Mouse (Mus musculus): Measurements from ENCODE around the gene Duxf3. TPM values are rescaled to one million over a fixed set of nuclear protein-coding genes. Genes with fewer than 3 reads are reported as not detected.
"Not testable (repeated sequence)": the region's sequence is repeated elsewhere in the genome, so short reads cannot be mapped to it uniquely, and the experiment has no call there.

The Duxf3 gene
- total RNA-seq, 2 experiments from 2014 or later: not detected

DNA sequence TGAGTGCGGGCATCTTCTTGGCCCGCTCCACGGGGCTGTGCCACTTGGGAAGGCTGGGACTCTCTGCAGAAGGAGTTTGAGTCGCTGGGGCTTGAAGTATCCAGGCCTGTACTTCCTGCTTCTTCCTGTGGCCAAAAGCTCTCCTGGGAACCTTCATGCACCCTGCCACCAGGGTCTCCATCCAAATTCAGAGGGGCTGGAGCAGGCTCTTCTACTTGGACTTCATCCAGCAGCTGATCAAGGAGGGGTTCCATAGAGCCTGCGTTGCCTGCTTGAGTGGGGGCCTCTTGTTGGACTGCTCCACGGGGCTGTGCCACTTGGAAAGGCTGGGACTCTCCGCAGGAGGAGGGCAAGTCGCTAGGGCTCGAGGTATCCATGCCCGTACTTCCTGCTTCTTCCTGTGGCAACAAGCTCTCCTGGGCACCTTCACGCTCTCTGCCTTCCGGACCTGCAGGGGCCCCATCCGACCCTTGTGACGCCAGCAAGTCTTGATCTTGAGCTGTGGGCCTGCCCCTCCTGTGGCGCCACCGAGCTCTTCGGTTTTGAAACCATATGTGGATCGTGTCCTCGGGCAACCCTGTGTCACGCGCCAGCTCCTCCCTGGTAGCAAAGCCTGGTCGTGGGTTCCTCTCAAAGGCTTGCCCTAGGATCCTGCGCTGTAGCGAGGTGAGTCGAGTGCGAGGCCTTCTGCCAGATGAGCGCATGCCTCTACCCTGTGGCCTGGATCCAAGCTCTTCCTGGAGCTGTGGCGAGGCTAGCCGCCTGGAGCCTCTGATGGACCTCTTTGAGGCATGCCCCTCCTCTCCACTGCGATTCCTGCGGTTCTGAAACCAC is 8.3 kb downstream of the Duxf3 start:
- DNase-seq: peak; percentile 55 to 58
- intact Hi-C loops (cut with DNase I): not testable (repeated sequence)

DNA sequence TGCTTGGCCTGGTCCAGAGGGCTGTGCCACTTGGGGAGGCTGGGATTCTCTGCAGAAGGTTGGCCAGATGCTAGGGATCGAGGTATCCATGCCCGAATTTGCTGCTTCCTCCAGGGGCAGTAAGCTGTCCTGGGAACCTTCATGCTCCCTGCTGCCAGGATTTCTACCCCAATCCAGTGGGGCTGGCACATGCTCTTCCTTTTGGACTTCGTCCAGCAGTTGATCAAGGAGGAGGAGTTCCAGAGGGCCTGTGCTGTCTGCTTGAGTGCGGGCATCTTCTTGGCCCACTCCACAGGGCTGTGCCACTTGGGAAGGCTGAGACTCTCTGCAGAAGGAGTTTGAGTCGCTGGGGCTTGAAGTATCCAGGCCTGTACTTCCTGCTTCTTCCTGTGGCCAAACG is 9.3 kb downstream of the Duxf3 start:
- DNase-seq; intact Hi-C loops (cut with DNase I): not testable (repeated sequence)

DNA sequence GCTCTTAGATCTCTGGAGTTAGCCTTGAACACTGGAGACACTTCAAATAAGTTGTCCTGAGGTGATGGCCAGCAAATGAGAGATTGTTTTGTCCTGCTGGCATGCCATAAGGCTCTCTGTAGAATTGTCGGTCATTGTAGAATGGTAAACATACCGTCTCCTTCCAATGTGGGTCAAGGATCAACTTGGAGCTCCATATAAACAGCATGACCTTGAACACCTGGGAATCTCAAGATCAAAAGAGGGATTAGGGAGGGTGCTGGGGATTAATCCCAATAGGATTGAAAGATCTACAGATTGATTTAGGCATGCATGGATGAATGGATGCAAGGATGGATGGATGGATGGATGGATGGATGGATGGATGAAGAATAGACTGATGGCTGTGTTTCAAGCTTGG is 10.9 kb downstream of the Duxf3 start:
- intact Hi-C loops (cut with DNase I): not testable (repeated sequence)
- peak; percentile 49 to 50 for DNase-seq

DNA sequence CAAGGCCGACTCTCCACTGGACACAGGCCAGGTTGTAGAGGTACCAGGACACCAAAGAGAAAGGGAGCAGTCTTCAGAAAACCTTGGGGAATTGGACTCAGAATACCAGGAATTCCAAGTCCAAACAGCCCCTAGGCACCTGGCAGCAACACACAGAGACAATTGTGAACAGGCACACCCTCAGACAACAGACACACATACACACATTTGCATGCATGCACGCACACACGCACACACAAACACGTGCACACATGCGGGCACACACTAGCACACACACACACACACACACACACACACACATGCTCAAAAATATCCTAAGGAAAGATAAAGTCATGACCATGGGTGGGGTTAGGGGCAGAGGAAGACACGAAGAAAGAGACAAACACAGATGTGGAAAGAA is 11.7 kb downstream of the Duxf3 start:
- intact Hi-C loops (cut with DNase I): no loop called here
- DNase-seq: no peak

DNA sequence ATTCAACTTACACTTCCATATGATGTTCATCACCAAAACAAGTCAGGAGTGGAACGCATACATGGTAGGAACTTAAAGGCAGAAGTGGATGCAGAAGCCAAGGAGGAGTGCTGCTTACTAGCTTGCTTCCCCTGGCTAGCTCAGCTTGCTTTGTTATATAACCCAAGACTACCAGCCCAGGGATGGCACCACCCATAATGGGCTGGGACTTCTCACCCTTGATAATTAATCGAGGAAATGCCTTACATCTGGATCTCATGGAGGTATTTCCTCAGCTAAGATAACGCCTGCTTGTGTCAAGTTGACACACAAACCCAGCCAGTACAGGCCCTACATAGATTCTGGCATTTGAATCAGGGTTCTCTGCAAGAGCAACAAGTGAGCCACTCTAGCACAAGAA is 15.1 kb downstream of the Duxf3 start:
- no peak for DNase-seq
- intact Hi-C loops (cut with DNase I): loop anchor here (2.0 kb wide), 1 partner anchor 777 kb away; no protein-coding TSS in a partner anchor

DNA sequence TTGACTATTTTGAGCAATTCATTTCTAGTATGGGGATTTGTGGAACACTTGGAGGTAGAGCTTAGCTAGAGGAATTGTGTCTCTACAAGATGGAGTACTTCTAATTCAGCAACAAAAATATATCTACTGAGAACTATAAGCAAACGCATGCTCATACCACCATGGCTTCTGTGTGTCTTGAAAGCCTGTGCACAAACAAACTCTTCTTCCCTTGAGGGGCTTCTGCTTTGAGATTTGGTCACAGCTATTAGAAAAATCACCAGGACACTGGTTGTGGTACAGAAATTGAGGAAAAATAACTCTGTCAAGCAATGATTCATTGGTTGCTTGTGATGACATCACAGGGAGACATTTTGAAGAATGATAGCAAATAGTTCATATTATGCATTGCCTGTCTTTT is 17.1 kb downstream of the Duxf3 start:
- no peak for DNase-seq
- intact Hi-C loops (cut with DNase I): no loop called here

DNA sequence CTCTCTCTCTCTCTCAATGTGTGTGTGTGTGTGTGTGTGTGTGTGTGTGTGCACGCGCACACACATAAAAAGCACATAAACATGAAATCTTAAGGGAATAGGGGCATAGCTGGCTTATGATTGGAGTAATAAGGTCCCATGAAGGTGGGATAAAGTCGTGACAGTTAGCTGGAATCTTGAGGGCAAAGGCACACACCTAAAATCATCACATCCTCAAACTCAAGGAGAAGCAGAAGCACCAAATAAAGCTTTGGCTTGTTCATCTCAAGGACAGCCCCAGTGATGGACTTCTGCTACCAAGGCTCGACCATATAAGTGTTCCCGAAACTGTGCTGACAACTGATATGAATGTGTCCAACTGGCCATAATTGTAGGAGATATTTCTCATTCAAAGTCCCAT is 17.5 kb downstream of the Duxf3 start:
- intact Hi-C loops (cut with DNase I): no loop called here
- no peak for DNase-seq

DNA sequence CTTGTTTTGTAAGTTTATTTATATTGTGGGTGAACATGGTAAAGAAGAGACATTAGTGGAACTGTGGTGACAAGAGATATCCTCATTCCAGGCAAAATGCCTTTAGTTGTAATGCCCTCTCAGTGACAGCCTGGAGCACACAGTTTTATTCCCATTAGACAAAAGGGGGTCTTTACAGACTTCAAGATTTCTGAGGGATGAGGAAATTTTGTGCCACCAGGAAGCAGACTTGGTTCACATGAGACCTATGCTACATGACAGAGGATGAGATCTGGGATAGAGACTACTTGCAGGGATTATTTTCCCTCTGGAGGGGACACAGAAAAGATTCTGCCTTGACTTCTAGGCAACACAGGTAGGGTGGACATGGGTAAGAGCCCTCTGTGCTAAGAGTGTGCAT is 18.0 kb downstream of the Duxf3 start:
- intact Hi-C loops (cut with DNase I): no loop called here
- DNase-seq: no peak

DNA sequence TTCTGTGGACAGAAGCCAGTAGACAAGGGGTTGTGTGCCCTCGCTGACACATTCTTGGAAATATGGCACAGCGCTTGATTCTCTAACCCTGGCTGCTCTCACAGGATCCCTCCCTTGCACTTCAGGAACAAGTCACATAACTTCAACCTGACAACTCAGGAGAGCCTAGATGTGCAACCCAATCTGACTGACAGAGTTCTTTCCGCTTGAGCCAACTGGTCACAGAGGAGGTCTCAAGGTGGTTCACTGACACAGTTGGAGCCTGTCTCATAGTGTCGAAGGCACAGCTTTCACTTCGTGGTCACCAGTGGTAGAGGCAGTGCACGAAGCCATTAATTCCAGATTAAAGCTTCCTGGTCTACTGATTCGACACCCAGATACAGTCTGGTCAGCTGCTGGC is 20.2 kb downstream of the Duxf3 start:
- intact Hi-C loops (cut with DNase I): no loop called here
- DNase-seq: no peak

DNA sequence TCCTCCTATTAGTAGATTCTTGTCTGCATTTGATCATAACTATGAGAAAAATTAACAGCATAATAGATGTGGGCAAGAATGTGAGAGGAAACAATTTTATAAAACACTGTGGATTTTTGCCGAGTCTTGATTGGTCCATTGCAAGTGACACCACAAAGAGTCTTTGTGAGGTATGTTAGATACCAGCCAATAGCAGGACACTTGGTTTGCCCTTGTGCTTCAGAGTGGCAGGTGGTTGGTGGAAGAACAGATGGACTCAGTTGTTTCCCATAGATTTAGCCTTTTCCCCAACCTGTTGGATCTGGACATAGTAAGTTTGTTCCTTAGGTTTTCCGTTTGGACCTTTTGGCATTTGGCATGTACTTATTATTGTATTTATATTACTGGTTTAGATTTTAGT is 21.3 kb downstream of the Duxf3 start:
- no peak for DNase-seq
- intact Hi-C loops (cut with DNase I): no loop called here

DNA sequence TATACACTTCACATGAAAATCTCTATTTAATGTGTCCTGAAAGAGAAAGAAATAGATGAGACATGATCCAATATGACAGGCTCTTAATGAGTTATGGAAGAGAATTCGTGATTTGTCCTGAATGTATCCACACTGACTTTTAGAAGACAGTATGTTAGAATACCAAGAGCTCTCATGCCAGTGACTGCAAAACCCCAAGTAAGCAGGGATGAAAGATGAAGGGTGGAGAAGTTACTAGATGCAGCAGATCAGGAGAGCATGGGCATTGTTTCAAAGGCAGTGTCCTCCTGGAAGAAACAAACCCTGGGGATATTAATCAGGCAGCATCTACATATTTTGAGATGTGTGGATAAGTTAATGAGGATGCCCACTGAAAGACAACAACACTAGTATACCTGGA is 22.0 kb downstream of the Duxf3 start:
- no peak for DNase-seq
- intact Hi-C loops (cut with DNase I): no loop called here

DNA sequence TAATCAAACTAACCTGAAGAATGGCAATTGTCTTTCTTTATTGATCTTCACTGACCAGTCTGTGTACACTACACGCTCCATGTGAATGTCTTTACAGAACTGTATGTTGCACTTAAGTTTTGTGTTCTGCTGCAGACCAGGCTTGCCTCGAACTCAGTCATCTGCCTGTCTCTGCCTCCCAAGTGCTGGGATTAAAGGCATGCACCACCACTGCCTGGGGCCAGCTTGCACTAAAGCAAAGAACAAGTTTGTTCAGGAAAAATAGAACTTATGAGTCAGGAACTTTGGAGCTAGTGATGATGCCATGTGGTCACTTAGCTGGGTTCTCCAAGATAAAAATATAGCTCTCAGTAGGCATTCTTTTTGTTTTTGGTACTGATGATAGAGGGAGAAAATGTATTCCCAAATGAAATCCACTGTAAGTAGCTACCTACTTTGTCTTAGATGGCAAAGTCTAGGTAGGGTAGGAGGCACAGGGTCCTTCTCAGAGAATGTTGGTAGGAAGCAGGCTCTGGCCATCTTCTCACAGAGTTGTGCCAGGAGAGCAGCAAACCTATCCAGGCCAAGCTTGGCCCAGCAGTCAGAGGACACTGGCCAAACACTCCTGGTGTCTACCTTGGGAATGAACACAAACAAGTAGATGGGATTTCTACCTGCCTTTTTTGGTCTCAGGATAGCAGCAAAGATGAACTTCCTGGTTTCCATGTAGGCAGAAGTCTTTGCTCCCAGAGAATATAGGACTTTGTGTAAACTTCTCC is 22.6 kb downstream of the Duxf3 start:
- intact Hi-C loops (cut with DNase I): no loop called here
- DNase-seq: no peak

DNA sequence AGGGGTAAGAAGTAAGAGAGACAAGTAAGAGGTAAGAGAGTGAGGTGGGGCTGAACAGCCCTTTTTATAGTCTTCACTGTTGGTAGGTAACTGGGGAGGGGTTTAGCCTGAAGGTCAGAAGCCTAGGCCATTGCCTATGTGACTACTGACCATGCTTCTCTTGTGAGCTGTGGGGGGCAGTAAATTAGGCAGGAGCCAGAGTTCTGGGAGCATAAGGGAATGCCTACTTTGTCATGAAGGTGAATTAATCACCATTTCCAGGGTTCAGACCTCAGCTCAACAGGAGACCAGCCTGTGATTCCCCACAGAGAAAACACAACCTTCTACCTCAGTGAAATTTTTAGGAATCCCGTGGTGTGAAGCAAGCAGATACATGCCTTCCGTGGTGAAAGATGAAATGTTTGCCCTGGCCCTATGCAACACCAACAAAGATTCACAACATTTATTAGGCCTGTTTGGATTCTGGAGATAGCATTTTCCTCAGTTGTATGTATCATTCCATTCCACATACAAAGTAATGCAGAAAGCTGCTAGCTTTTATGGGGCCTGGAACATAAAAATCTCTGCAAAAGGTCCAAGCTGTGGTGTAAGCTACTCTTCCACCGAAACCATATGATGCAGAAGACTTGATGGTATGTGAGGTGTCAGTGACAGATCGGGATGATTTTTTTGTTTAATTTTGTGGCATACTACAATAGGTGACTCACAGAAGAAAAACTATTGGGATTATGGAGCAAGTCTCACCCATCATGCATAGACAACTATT is 25.7 kb downstream of the Duxf3 start:
- no peak for DNase-seq
- intact Hi-C loops (cut with DNase I): no loop called here

DNA sequence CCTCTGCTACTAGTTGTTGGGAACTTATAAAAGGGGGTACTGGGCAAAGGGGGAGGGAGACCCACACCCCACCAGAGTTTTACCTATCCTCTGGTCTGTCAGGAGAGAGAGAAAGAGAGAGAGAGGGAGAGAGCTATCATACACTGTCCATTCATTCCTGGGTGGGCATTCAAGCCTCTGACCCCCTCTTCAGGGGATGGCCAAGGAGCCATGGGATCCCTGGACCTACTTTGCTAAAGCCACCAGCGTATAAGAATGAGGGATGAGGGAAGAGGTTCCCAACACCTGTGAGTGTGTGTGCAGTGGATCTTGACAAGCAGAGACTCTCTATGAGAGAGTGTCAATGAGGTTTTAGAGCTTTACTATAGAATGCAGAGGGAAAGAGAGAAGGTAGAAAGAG is 26.5 kb downstream of the Duxf3 start:
- DNase-seq: no peak
- intact Hi-C loops (cut with DNase I): no loop called here

Other genes starting within 250 kb of the Duxf3 start
- not detected for gene AW822073, start 7.7 kb downstream of the Duxf3 start, total RNA-seq (2021)
- gene Gm4981, start 4.0 kb upstream of the Duxf3 start, total RNA-seq (2021): not detected
- 10 to 100 TPM; 22.8 to 30.6 TPM for gene Gcc2, start 22.8 kb upstream of the Duxf3 start, total RNA-seq (2021)
- 100 to 1,000 TPM; 211 to 240 TPM for gene Lims1, start 90.8 kb upstream of the Duxf3 start, total RNA-seq (2021)
- gene Ranbp2, start 214.2 kb upstream of the Duxf3 start, total RNA-seq (2021): 10 to 100 TPM; 56.6 to 59.4 TPM

Data from heart, postnatal 10 days (tissue).